Mouse (Mus musculus) ES-Bruce4 (cell line): ENCODE data around the gene Caly.

Source experiments
- CTCF ChIP-seq: IDR thresholded peaks from one replicate; pipeline ENCODE4 v1.8.1; 2011; ENCODE audit warnings: low read depth, low read length
- EP300 ChIP-seq: IDR thresholded peaks from 2 replicates; pipeline ENCODE4 v1.6.1; 2011; ENCODE audit warnings: low read depth, low read length; ENCODE audit not compliant: insufficient read depth
- POLR2A ChIP-seq: IDR thresholded peaks from one replicate; pipeline ENCODE4 v1.8.1; 2011; ENCODE audit warnings: low read length; ENCODE audit not compliant: insufficient read depth

- TF ChIP-seq CTCF (no peak), POLR2A (no peak), EP300 (no peak)
Observed at GRCm38 (mm10) chr7:140047811-140048311, 34.5 kb downstream of the Caly start.
